Mouse (Mus musculus) midbrain, postnatal 0 days (tissue): Measurements from ENCODE around the gene Trim71. TPM values are rescaled to one million over a fixed set of nuclear protein-coding genes. Genes with fewer than 3 reads are reported as not detected.

Experiments used
- ATAC-seq: fragments of 200-750 bp; cut with Nextera tagmentation; 2 replicates; pipeline ENCODE4 v1.8.0; 2017; ENCODE audit warnings: moderate number of reproducible peaks, mild to moderate bottlenecking, moderate TSS enrichment, moderate library complexity; ENCODE audit not compliant: low FRiP score
- DNase-seq: peaks from one replicate; pipeline ENCODE4 v3.0.0-alpha.2; 2015; ENCODE audit warnings: low spot score
- H3K27ac ChIP-seq: fragments of 300-500 bp; sonication (generic); 2 replicates; pipeline ENCODE4 v1.5.1; 2014; ENCODE audit warnings: low read depth, mild to moderate bottlenecking, low read length, mixed read lengths
- H3K27me3 ChIP-seq: fragments of 300-500 bp; sonication (generic); 2 replicates; pipeline ENCODE4 v1.6.1; 2014; ENCODE audit warnings: low read length, control low read depth, mixed read lengths; ENCODE audit not compliant: insufficient read depth
- H3K36me3 ChIP-seq: fragments of 300-500 bp; sonication (generic); 2 replicates; pipeline ENCODE4 v1.6.1; 2014; ENCODE audit warnings: low read length, control low read depth, mixed read lengths; ENCODE audit not compliant: insufficient read depth
- H3K4me1 ChIP-seq: fragments of 300-500 bp; sonication (generic); 2 replicates; pipeline ENCODE4 v1.6.1; 2014; ENCODE audit warnings: mild to moderate bottlenecking, control low read depth, antibody characterized with exemption, low read length, mixed read lengths; ENCODE audit not compliant: insufficient read depth
- H3K4me2 ChIP-seq: fragments of 300-500 bp; sonication (generic); 2 replicates; pipeline ENCODE4 v1.6.1; 2014; ENCODE audit warnings: low read depth, mild to moderate bottlenecking, low read length, mixed read lengths; ENCODE audit not compliant: poor library complexity, severe bottlenecking
- H3K4me3 ChIP-seq: fragments of 300-500 bp; sonication (generic); 2 replicates; pipeline ENCODE4 v1.5.1; 2014; ENCODE audit warnings: low read depth, mild to moderate bottlenecking, low read length, moderate library complexity
- H3K9ac ChIP-seq: fragments of 300-500 bp; sonication (generic); replicated peaks from 2 replicates; pipeline ENCODE4 v1.6.1; 2014; ENCODE audit warnings: mild to moderate bottlenecking, low read length, moderate library complexity, mixed read lengths; ENCODE audit not compliant: poor library complexity, severe bottlenecking
- H3K9me3 ChIP-seq: fragments of 300-500 bp; sonication (generic); 2 replicates; pipeline ENCODE4 v1.6.1; 2016; ENCODE audit warnings: low read length, control low read depth
- CTCF ChIP-seq: IDR thresholded peaks from 2 replicates; pipeline ENCODE4 v1.5.1; 2016; ENCODE audit warnings: antibody characterized with exemption, mild to moderate bottlenecking
- WGBS: fragments of 180-500 bp; shearing (Covaris S2); extraction: QIAGEN DNeasy Blood & Tissue Kit; methylation state at CpG from one replicate; pipeline ENCODE4 v1.1.7; 2014; 5-methylcytosine and 5-hydroxymethylcytosine counted together
- polyA plus RNA-seq: library from polyadenylated mRNA; unstranded; fragments of >200 nt; fragmentation: Nextera tagmentation; extraction: Ambion mirVana; gene quantifications from 2 replicates; pipeline ENCODE4 v1.2.1, GENCODE M21; 2015
- total RNA-seq: library from RNA; depleted of rRNA; stranded (reverse); fragments of >200 nt; gene quantifications from 2 replicates; pipeline ENCODE4 v1.2.3, GENCODE M21; 2014

Trim71 gene
- total and polyA plus RNA-seq, 2 experiments from 2014 or later: 0.14 to 0.27 TPM

DNA sequence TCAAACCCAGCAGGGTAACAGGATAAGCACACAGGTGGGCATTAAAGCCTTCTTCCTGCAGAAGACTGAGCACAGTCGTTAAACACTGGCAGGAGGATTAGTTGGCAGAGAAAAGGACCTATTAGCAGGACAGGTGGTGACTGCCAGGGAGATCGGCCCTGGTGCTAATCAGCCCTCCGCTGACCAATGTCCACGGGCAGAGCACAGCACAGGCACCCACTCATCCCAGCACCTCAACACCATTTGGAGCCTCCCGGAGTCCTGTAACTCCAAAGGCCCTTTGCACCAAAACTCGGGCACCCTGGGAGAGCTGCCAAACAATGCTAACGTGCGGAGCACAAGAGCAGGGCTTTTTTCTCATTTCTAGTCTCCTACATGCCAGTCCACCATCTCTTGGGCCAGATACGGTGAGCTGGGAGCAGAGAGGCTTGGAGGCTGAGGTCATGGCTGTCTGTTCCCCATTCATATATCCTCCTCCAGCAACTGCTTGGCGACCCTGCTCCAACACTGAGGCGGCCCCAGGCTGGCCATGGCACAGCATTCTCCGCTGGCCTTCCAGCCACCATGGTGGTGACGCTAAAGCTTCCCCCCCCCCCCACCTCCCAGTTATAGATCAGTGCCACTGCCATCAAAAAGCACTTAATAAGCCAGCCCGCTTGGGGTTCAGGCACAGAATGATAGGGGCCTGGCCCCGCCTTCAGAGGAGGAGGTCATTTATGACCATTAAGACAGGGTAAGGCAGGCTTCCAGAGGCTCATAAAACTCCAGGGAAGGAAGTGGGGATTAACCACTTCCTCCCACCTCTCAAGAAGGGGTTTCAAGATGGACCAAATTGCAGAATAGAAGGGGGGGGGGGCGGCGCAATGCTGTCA is 20.1 kb downstream of the Trim71 start:
- H3K27me3 ChIP-seq: no peaks in the 10 kb centered on the region
- TF ChIP-seq CTCF: no peak
- H3K9ac ChIP-seq: no peak overlapping the region
- no peaks in the 10 kb centered on the region for H3K9me3 ChIP-seq
- H3K4me3 ChIP-seq: no peak overlapping the region
- no peaks in the 10 kb centered on the region for H3K36me3 ChIP-seq
- H3K27ac ChIP-seq: no peak overlapping the region
- H3K4me2 ChIP-seq: no peak overlapping the region
- 62% methylated on average over 15 of the region's 17 CpGs for WGBS
- ATAC-seq (no peak), DNase-seq (no peak)
- H3K4me1 ChIP-seq: no peaks in the 10 kb centered on the region

DNA sequence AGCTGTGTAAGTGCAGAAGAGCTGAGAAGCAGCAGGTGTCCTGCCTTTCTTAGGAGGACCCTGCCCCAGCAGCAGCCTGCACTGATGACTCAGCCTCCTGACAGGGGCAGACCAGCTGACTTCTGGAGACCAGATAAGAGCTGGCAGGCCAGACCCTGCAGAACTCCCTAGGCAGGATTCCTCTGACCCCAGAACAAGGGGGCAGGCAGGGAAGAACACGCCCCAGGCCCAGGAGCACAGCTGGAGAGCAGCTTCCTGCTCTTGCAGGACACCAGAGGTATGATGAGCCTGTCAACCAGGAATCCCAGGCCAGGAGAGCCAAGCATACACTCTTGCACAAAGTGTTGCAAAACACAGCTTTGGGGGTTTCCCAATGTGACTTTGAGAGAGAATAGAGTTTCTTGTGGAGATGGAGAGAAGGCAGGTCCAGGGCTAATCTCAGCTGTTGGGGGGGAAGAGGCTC is 22.9 kb downstream of the Trim71 start:
- DNase-seq: no peak
- TF ChIP-seq CTCF: no peak
- H3K36me3 ChIP-seq: no peaks in the 10 kb centered on the region
- no peak overlapping the region for H3K9ac ChIP-seq
- no peak overlapping the region for H3K4me2 ChIP-seq
- no peak overlapping the region for H3K27ac ChIP-seq
- no peaks in the 10 kb centered on the region for H3K27me3 ChIP-seq
- WGBS: 41% methylated on average over 1 of the region's 1 CpGs
- no peaks in the 10 kb centered on the region for H3K4me1 ChIP-seq
- H3K9me3 ChIP-seq: no peaks in the 10 kb centered on the region
- no peak for ATAC-seq
- H3K4me3 ChIP-seq: no peak overlapping the region

DNA sequence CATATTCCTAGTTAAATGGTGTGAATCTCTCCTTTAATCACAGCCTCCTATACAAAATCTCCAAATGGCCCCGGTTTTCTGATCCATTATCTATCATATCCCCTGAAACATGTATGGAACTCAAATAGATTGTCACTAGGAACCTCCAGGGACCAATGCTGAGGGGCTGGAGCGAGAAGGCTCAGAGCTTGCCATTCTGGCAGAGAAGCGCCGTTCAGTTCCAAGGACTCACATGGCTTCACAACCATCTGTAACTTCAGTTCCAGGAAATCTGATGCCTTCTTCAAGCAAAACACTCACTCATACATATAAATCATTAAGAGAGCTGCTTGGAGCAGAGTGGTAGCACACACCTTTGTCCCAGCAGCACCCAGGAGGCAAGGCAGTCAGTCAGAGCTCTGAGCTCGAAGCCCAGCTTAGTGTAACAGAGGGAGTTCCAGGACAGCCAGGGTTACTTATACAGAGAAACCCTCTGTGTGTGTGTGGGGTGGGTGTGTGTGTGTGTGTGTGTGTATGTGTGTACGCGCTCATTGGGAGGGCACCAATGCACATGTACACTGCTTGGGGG is 25.1 kb downstream of the Trim71 start:
- Histone ChIP-seq H3K36me3 (no peaks in the 10 kb centered on the region), H3K9me3 (no peaks in the 10 kb centered on the region), H3K27ac (no peak overlapping the region), H3K9ac (no peak overlapping the region), H3K27me3 (no peaks in the 10 kb centered on the region), H3K4me2 (no peak overlapping the region), H3K4me1 (no peaks in the 10 kb centered on the region), H3K4me3 (no peak overlapping the region)
- no peak for DNase-seq
- no peak for ATAC-seq
- WGBS: 76% methylated on average over 7 of the region's 7 CpGs
- TF ChIP-seq CTCF: no peak

DNA sequence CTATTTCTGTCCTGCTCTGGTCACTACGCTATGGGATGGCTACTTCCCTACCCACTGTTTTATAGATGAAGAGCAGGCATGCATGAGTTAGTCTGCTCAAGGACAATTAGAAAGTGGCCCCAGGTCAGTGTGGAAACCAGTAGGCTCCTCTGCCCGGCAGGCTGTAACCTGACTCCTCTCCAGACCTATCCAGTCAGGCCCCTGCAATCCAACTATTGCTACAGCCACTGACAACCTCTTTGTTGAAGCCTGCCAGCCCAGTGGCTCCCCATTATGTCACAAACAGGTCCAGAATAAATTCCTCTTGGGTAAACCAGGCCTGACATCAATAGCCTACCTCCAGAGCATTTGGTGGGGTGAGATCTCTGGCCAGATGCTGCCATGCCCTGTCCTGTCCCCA is 27.5 kb downstream of the Trim71 start:
- ATAC-seq: no peak

DNA sequence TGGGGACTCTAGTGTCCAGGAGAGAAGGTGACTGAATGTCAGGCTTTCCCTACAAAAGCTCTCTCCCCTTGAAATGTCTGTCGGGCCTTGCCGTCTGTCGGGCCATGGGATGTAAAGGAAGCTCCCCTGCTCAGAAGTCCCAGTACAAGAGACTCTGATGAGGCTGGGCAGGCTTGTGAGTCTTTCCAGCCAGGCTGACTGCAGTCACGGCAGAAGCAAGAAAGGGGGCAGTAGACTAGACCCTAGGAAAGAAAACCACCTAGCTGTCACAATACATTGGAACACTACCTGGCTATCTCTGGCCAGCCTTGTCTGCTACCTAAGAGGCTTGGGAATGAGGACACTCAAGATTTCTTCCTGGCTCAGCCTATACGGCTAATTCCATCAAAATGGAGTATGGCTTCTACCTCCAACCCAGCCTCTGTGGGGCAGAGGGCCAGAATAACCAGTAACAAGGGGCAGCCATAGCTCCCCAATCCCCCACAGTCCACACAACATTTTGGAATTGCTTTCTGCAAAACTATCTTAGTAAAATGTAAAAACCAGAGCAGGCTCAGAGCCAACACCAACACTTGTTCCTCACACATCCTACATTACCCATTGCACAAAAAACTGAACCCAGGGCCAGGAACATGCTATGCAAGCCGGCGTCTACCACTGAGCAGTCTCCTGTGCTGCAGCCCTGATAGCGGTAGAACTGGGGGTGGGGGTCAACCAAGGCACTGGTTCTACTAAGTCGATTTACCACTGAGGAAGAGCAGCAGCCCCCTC is 29.2 kb downstream of the Trim71 start:
- Histone ChIP-seq H3K36me3 (no peaks in the 10 kb centered on the region), H3K9me3 (no peaks in the 10 kb centered on the region), H3K27me3 (no peaks in the 10 kb centered on the region), H3K9ac (no peak overlapping the region), H3K4me1 (no peaks in the 10 kb centered on the region), H3K27ac (no peak overlapping the region), H3K4me3 (no peak overlapping the region), H3K4me2 (no peak overlapping the region)
- no peak for DNase-seq
- ATAC-seq: no peak
- TF ChIP-seq CTCF: no peak
- WGBS: 82% methylated on average over 9 of the region's 9 CpGs

More for the DNA sequence above, 27.5 kb downstream of the Trim71 start:
- H3K9ac ChIP-seq: no peak overlapping the region
- TF ChIP-seq CTCF: no peak
- H3K4me1 ChIP-seq: no peaks in the 10 kb centered on the region
- no peaks in the 10 kb centered on the region for H3K9me3 ChIP-seq
- DNase-seq: no peak
- no peak overlapping the region for H3K4me3 ChIP-seq
- no peaks in the 10 kb centered on the region for H3K27me3 ChIP-seq
- H3K27ac ChIP-seq: no peak overlapping the region
- no peak overlapping the region for H3K4me2 ChIP-seq
- WGBS: 41% methylated on average over 2 of the region's 2 CpGs
- H3K36me3 ChIP-seq: no peaks in the 10 kb centered on the region
